Mouse (Mus musculus) liver, adult 2 months (tissue): ENCODE results near the gene Pbx2. TPM values are rescaled to one million over a fixed set of nuclear protein-coding genes. Genes with fewer than 3 reads are reported as not detected.

ENCODE experiments used
- DNase-seq: peaks from one replicate; pipeline ENCODE4 v3.0.0-alpha.2; 2011; ENCODE audit warnings: low read depth, low spot score; ENCODE audit errors: extremely low read depth
- H3K27ac ChIP-seq: fragments of 200-500 bp; replicated peaks from 2 replicates; pipeline ENCODE4 v1.5.1; 2012; ENCODE audit warnings: low read depth, mild to moderate bottlenecking, control low read depth, inconsistent platforms, low read length; ENCODE audit not compliant: insufficient read depth
- H3K27me3 ChIP-seq: fragments of 200-500 bp; 2 replicates; pipeline ENCODE4 v1.6.1; 2012; ENCODE audit warnings: mild to moderate bottlenecking, moderate library complexity, low read length, inconsistent platforms; ENCODE audit not compliant: control insufficient read depth, insufficient read depth
- H3K36me3 ChIP-seq: fragments of 200-500 bp; 2 replicates; pipeline ENCODE4 v1.6.1; 2012; ENCODE audit warnings: low read length, inconsistent platforms; ENCODE audit not compliant: control insufficient read depth, insufficient read depth
- H3K4me1 ChIP-seq: fragments of 200-500 bp; 2 replicates; pipeline ENCODE4 v1.6.1; 2011; ENCODE audit warnings: low read length; ENCODE audit not compliant: control insufficient read depth, insufficient read depth
- H3K4me3 ChIP-seq: fragments of 200-500 bp; 2 replicates; pipeline ENCODE4 v1.5.1; 2011; ENCODE audit warnings: low read depth, mild to moderate bottlenecking, control low read depth, low read length, moderate library complexity; ENCODE audit not compliant: insufficient read depth
- H3K79me2 ChIP-seq: fragments of 200-500 bp; 2 replicates; pipeline ENCODE4 v1.6.1; 2012; ENCODE audit warnings: inconsistent platforms, mild to moderate bottlenecking, low read length, moderate library complexity; ENCODE audit not compliant: control insufficient read depth, insufficient read depth
- H3K9ac ChIP-seq: fragments of 200-500 bp; 2 replicates; pipeline ENCODE4 v1.6.1; 2012; ENCODE audit warnings: low read depth, mild to moderate bottlenecking, control low read depth, inconsistent platforms, low read length
- CTCF ChIP-seq: fragments of 200-500 bp; IDR thresholded peaks from 2 replicates; pipeline ENCODE4 v1.5.1; 2011; ENCODE audit warnings: low read depth, low read length, control low read depth
- POLR2A ChIP-seq: fragments of 200-500 bp; IDR thresholded peaks from 2 replicates; pipeline ENCODE4 v1.6.1; 2011; ENCODE audit warnings: low read length, control low read depth; ENCODE audit not compliant: insufficient read depth; ENCODE audit errors: extremely low read depth
- WGBS: fragments of 180-500 bp; shearing (Covaris S2); methylation state at CpG from one replicate; pipeline ENCODE4 v1.1.7; 2018; 5-methylcytosine and 5-hydroxymethylcytosine counted together
- polyA plus RNA-seq: library from polyadenylated mRNA; depleted of rRNA; stranded (reverse); fragments of >200 nt; gene quantifications from 2 replicates; pipeline ENCODE4 v1.2.3, GENCODE M21; 2012
- total RNA-seq: library from RNA; depleted of rRNA; stranded (reverse); fragments of >200 nt; gene quantifications from 2 replicates; pipeline ENCODE4 v1.2.3, GENCODE M21; 2014

The Pbx2 gene
- total and polyA plus RNA-seq, 2 experiments, result 10.9 to 21.1 TPM

GRCm38 (mm10) chr17:34632261-34632691 is 41.2 kb downstream of the Pbx2 start:
- no peak overlapping the region for H3K27ac ChIP-seq
- no peaks in the 10 kb centered on the region for H3K79me2 ChIP-seq
- H3K9ac ChIP-seq, result peak overlapping the region; percentile 6; the same call in 1 of the 2 replicates
- H3K36me3 ChIP-seq, result no peaks in the 10 kb centered on the region
- no peaks in the 10 kb centered on the region for H3K4me1 ChIP-seq
- TF ChIP-seq POLR2A, result no peak
- no peak for TF ChIP-seq CTCF
- H3K4me3 ChIP-seq, result peak overlapping the region; percentile 25; the same call in 1 of the 2 replicates
- 7% methylated on average over 26 of the region's 26 CpGs for WGBS
- no peaks in the 10 kb centered on the region for H3K27me3 ChIP-seq
- DNase-seq, result peak; percentile 48

DNA sequence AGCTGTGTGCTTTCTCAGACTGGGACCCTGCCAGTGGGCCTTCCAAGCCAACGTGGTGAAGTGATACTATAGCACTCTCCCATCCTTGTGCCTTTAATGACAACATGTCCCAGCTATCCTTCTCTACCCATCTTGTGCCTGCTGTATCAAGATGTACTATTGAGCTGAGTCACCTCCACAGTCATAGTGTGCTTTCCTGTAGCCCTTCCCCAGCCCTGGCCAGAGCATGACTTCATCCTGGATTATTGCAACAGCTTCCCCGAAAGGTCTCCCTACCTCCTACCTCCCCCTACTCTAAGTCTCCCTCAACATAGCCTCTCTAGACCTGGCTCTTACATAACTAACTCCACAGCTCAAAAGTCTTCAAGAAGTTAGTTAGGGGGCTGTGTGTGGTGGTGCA is 44.6 kb downstream of the Pbx2 start:
- no peaks in the 10 kb centered on the region for H3K27me3 ChIP-seq
- no peak for TF ChIP-seq POLR2A
- TF ChIP-seq CTCF, result no peak
- no peaks in the 10 kb centered on the region for H3K4me1 ChIP-seq
- WGBS, result 77% methylated on average over 2 of the region's 2 CpGs
- DNase-seq, result no peak
- no peaks in the 10 kb centered on the region for H3K79me2 ChIP-seq
- H3K9ac ChIP-seq, result no peak overlapping the region
- H3K4me3 ChIP-seq, result no peak overlapping the region
- no peak overlapping the region for H3K27ac ChIP-seq
- H3K36me3 ChIP-seq, result no peaks in the 10 kb centered on the region

GRCm38 (mm10) chr17:34637459-34637858 is 46.4 kb downstream of the Pbx2 start:
- Histone ChIP-seq H3K27ac (peak overlapping the region; percentile 5; the same call in 1 of the 2 replicates), H3K4me3 (peak overlapping the region; percentile 28)

DNA sequence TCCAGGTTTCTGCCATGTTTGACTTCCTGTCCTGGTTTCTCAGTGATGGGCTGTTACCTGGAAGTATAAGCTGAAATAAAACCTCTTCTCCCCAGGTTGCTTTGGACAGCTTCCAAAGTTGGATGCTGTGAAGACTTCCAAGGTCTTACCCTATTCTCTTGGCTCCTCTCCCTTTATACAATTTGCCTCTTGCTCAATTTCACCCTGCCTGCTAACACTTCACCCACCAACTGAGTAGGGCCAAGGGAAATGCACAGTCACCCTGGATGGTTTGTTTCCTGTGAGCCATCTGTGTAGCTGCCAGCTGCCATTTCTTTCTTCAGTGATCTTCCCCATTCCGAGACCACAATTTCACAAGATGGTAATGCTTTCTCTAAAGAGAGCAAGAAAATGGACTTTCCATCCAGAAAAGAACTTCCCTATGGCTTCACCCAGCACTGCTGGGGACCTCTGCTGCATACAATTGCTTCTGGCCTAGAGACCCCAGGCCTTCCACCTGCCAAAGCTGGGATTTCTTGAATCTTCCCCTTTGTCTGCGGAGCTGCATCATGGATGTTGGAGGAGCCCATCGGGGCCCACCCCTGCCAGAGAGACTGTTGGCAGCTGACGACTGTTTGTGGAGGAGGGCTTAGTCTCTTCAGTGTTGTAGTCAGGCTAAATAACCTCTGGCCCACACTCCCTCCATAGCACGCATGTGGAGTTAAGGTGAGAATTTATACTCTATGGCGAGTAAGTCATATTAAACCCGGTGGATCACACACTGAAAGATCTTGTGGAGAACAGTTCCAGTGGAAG is 48.6 kb downstream of the Pbx2 start:
- H3K4me3 ChIP-seq, result no peak overlapping the region
- DNase-seq, result no peak
- no peaks in the 10 kb centered on the region for H3K79me2 ChIP-seq
- H3K27me3 ChIP-seq, result no peaks in the 10 kb centered on the region
- TF ChIP-seq CTCF (no peak), POLR2A (no peak)
- no peak overlapping the region for H3K27ac ChIP-seq
- H3K36me3 ChIP-seq, result no peaks in the 10 kb centered on the region
- H3K4me1 ChIP-seq, result no peaks in the 10 kb centered on the region
- WGBS, result 95% methylated on average over 7 of the region's 7 CpGs
- no peak overlapping the region for H3K9ac ChIP-seq

More at GRCm38 (mm10) chr17:34637459-34637858, 46.4 kb downstream of the Pbx2 start:
- no peaks in the 10 kb centered on the region for H3K4me1 ChIP-seq
- DNase-seq, result no peak
- no peak for TF ChIP-seq POLR2A
- TF ChIP-seq CTCF, result no peak
- 70% methylated on average over 3 of the region's 3 CpGs for WGBS
- no peak overlapping the region; the same call in 1 of the 2 replicates for H3K9ac ChIP-seq
- H3K79me2 ChIP-seq, result no peaks in the 10 kb centered on the region
- H3K36me3 ChIP-seq, result no peaks in the 10 kb centered on the region
- no peaks in the 10 kb centered on the region for H3K27me3 ChIP-seq

GRCm38 (mm10) chr17:34640778-34641601 is 49.9 kb downstream of the Pbx2 start:
- Histone ChIP-seq H3K36me3 (no peaks in the 10 kb centered on the region), H3K27me3 (no peaks in the 10 kb centered on the region), H3K27ac (no peak overlapping the region), H3K9ac (no peak overlapping the region), H3K4me1 (peaks cover 3% of the 10 kb centered on the region), H3K79me2 (no peaks in the 10 kb centered on the region; the same call in 1 of the 2 replicates), H3K4me3 (no peak overlapping the region)
- peak; percentile 20; the same call in 1 of the 2 replicates for TF ChIP-seq CTCF
- no peak for TF ChIP-seq POLR2A
- no peak for DNase-seq
- WGBS, result 70% methylated on average over 11 of the region's 11 CpGs
